Mouse (Mus musculus): ENCODE measurements around the gene Ryr1.

DNA sequence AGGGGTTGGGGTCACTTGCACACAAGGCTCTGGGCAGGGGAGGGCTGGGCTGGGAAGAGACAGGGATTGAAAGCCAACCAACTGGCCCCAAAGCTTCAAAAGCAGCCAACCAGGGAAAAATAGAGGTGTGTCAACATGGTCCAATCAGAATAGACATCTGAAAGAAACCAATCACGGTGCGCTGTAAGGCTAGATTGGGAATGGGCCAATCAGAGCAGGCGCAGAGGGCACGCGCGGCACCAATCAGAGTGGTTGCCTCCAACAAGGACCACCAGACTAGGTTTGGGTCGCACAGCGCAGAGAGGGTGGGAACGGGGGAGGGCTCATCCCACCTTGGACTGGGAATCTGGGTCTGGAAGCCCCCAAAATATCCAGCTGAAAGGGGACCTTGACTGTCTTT lies 80.7 kb downstream of the Ryr1 start:
- TF ChIP-seq CTCF (IDR thresholded peaks at IDR 0.05; ENCODE audit: low read depth) = no peak
- no peak for TF ChIP-seq EP300 (IDR thresholded peaks at IDR 0.05; ENCODE audit: low read depth)
